Mouse (Mus musculus): ENCODE measurements at regions not wholly inside any gene's neighbourhood (a gene's known extent, or its start where the extent isn't known, plus 50 kb on each side); places are given as distances from the start of the nearest gene placed in this dataset.
"Not testable (repeated sequence)": the region's sequence is repeated elsewhere in the genome, so short reads cannot be mapped to it uniquely, and the experiment has no call there.

DNA sequence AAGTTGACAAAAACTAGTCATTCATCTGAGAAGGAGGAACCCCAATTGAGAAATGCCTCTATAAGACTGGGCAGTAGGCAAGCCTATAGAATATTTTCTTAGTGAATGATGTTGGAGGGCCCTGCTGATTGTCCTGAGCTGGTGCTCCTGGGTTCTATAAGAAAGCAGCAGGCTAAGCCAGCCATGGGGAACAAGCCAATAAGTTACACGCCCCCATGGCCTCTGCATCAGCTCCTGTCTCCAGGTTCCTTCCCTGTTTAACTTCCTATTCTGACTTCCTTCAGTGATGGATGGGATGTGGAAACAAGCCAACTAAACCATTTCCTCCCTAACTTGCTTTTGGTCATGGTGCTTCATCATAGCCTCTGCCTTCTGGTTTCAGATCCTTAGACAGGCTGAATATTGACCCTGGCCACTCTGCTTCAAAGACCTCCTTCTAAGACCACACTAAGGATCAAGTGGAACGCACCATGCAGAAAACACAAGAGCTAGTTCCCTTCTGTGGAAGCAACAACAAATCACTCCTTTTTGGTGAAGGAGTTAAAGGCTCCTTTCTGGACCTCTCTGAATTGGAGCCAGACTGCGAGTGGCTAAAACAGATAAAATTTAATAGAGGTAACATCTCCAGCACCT is 76.7 kb downstream of the Tomm20 start:
- Histone ChIP-seq H3K4me2 (replicated peaks) (no peak overlapping the region), H3K27ac (no peak overlapping the region), H3K27me3 (ENCODE audit: control insufficient read depth, insufficient read depth, low read length) (no peaks in the 10 kb centered on the region), H3K36me3 (replicated peaks; ENCODE audit: control insufficient read depth, insufficient read depth) (no peaks in the 10 kb centered on the region), H3K9me3 (ENCODE audit: control insufficient read depth, low read length) (no peaks in the 10 kb centered on the region), H3K9ac (no peak overlapping the region), H3K4me3 (replicated peaks; ENCODE audit: low read length) (no peak overlapping the region), H3K4me1 (replicated peaks; ENCODE audit: control insufficient read depth, insufficient read depth, low read length) (no peaks in the 10 kb centered on the region)
- WGBS, result 78% methylated on average over 3 of the region's 3 CpGs
- DNase-seq (ENCODE audit: low spot score) (no peak), ATAC-seq (ENCODE audit: low FRiP score) (no peak)

DNA sequence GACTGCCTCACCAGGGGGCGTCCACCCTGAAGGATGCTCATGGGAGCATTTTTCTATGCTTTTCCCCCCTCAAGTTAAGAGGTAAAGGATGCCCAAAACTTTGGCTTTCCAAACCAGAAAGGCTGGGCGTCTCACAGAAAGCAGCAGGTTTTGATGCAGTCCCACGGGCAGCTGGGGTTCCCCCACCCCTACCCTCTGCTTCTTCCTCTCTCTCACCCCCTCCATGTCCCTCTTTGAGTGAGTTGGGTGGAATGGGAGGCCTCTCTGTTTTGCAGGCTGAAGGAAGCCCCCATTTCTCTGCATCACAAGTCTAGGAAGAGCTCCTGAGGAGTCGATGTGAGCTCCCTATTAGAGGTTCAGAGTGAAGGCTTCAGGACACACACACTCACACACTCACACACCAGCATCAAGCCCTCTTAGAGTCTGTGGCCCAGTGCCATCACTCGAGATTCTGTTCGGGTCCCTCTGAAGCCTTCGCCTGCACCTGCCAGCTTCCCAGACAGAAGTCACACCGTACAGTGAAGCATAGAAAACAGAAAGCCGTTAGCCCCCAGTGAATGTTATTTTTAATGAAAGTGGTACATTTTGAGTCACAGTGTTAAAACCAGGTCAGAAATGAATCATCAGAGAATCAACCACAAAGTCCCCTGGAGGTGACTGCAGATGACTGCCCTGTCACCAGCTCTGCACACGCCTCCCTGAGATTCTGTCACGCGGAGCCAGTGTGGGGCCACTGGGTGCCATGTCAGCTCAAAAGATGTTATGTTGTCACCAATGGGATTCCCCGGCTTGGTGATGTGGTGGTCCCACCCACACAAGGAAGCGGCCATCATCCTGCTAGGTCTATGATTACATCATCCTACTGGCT is 78.3 kb downstream of the Tomm20 start:
- no peak overlapping the region for H3K9ac ChIP-seq
- WGBS, result 85% methylated on average over 14 of the region's 14 CpGs
- H3K4me2 ChIP-seq (replicated peaks), result no peak overlapping the region
- no peak overlapping the region for H3K4me3 ChIP-seq (replicated peaks; ENCODE audit: low read length)
- H3K4me1 ChIP-seq (replicated peaks; ENCODE audit: control insufficient read depth, insufficient read depth, low read length), result no peaks in the 10 kb centered on the region
- no peak overlapping the region for H3K27ac ChIP-seq
- H3K9me3 ChIP-seq (ENCODE audit: control insufficient read depth, low read length), result no peaks in the 10 kb centered on the region
- no peaks in the 10 kb centered on the region for H3K36me3 ChIP-seq (replicated peaks; ENCODE audit: control insufficient read depth, insufficient read depth)
- no peak for DNase-seq (ENCODE audit: low spot score)
- no peak for ATAC-seq (ENCODE audit: low FRiP score)
- H3K27me3 ChIP-seq (ENCODE audit: control insufficient read depth, insufficient read depth, low read length), result no peaks in the 10 kb centered on the region

DNA sequence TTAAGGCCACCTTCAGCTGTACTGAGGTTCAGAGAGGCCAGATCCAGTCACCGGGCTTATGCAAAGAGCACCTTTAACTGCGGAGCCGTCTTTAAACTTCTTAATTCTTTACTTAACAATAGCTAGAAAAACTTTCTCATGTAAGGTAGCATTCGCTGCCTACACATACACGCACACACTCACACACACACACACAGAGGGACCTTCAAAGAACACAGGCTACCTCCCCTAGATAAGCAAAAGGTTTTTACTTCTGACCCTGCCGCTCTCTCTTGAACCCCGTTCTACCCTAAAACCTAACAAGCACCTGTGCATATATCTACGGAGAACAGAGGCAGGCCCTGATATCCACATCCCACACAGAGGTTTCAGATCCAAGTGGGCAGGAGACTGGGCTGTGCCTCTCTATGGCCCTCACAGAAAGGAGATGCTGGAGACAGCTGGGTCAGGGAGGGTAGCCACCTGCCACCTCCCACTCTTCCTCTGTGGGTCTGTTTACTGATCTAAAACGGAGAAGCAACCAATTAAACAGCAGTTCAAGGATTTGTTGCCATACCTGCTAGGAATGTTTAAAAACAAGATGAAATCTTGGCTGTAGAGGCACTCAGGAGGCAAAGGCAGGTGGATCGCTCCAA is 81.2 kb downstream of the Tomm20 start:
- no peak overlapping the region for H3K4me3 ChIP-seq (replicated peaks; ENCODE audit: low read length)
- H3K4me1 ChIP-seq (replicated peaks; ENCODE audit: control insufficient read depth, insufficient read depth, low read length), result no peaks in the 10 kb centered on the region
- no peaks in the 10 kb centered on the region for H3K9me3 ChIP-seq (ENCODE audit: control insufficient read depth, low read length)
- H3K27me3 ChIP-seq (ENCODE audit: control insufficient read depth, insufficient read depth, low read length), result no peaks in the 10 kb centered on the region
- no peak overlapping the region for H3K27ac ChIP-seq
- DNase-seq (ENCODE audit: low spot score) (no peak), ATAC-seq (ENCODE audit: low FRiP score) (no peak)
- WGBS, result 91% methylated on average over 10 of the region's 10 CpGs
- H3K4me2 ChIP-seq (replicated peaks), result no peak overlapping the region
- H3K9ac ChIP-seq, result no peak overlapping the region
- H3K36me3 ChIP-seq (replicated peaks; ENCODE audit: control insufficient read depth, insufficient read depth), result no peaks in the 10 kb centered on the region

DNA sequence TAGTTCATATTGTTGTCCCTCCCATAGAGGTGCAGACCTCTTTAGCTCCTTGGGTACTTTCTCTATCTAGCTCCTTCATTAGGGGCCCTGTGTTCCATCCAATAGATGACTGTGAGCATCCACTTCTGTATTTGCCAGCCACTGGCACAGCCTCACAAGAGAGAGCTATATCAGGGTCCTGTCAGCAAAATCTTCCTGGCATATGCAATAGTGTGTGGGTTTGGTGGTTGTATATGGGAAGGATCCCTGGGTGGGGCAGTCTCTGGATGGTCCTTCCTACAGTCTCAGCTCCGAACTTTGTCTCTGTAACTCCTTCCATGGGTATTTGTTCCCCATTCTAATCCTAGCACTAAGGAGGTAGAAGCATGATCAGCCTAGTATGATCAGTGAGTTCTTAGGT is 82.0 kb downstream of the Tomm20 start:
- not testable (repeated sequence) for H3K27ac ChIP-seq; ATAC-seq (ENCODE audit: low FRiP score); H3K9ac ChIP-seq; H3K4me3 ChIP-seq (replicated peaks; ENCODE audit: low read length); H3K36me3 ChIP-seq (replicated peaks; ENCODE audit: control insufficient read depth, insufficient read depth); H3K4me1 ChIP-seq (replicated peaks; ENCODE audit: control insufficient read depth, insufficient read depth, low read length); H3K4me2 ChIP-seq (replicated peaks); H3K27me3 ChIP-seq (ENCODE audit: control insufficient read depth, insufficient read depth, low read length); H3K9me3 ChIP-seq (ENCODE audit: control insufficient read depth, low read length); DNase-seq (ENCODE audit: low spot score)
- WGBS, result 72% methylated on average over 1 of the region's 1 CpGs

DNA sequence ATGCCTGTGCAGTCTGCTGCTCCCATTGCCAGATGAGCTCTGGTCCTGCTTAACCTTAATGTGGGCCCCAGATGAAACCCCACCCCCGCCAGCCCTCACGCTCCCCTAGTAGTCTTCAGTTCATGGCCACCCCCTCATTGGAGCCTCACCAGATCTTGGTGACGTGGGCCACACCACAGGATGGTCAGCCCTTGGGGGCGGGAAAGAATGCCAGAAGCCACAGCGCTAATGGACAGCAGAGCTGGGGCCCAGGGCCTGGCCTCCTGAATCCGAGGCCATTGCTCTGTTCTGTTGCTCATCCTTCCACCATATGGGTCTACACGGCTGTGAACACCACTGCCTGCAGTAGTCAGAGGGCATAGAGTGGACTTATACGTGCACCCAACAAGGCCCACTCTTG is 83.9 kb downstream of the Tomm20 start:
- Histone ChIP-seq H3K27ac (no peak overlapping the region), H3K4me2 (replicated peaks) (no peak overlapping the region), H3K9me3 (ENCODE audit: control insufficient read depth, low read length) (no peaks in the 10 kb centered on the region), H3K27me3 (ENCODE audit: control insufficient read depth, insufficient read depth, low read length) (no peaks in the 10 kb centered on the region), H3K4me1 (replicated peaks; ENCODE audit: control insufficient read depth, insufficient read depth, low read length) (no peaks in the 10 kb centered on the region), H3K36me3 (replicated peaks; ENCODE audit: control insufficient read depth, insufficient read depth) (no peaks in the 10 kb centered on the region), H3K4me3 (replicated peaks; ENCODE audit: low read length) (no peak overlapping the region), H3K9ac (no peak overlapping the region)
- ATAC-seq (ENCODE audit: low FRiP score), result no peak
- DNase-seq (ENCODE audit: low spot score), result no peak
- WGBS, result 95% methylated on average over 8 of the region's 8 CpGs

DNA sequence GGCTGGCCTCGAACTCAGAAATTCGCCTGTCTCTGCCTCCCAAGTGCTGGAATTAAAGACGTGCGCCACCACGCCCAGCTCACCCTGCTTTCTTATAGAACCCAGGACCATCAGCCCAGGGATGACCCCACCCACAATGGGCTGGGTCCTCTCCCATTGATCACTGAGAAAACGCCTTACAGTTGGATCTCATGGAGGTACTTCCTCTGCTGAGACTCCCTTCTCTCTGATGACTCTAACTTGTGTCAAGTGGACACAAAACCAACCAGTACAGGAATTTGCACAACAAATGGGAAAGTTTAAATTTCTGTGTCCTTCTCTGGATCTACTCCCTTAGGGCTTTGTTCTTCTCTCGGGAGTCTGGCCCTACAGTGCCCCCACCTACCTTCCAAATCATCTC is 85.0 kb downstream of the Tomm20 start:
- H3K27me3 ChIP-seq (ENCODE audit: control insufficient read depth, insufficient read depth, low read length), result no peaks in the 10 kb centered on the region
- H3K4me3 ChIP-seq (replicated peaks; ENCODE audit: low read length), result no peak overlapping the region
- H3K9me3 ChIP-seq (ENCODE audit: control insufficient read depth, low read length), result no peaks in the 10 kb centered on the region
- H3K36me3 ChIP-seq (replicated peaks; ENCODE audit: control insufficient read depth, insufficient read depth), result no peaks in the 10 kb centered on the region
- H3K4me1 ChIP-seq (replicated peaks; ENCODE audit: control insufficient read depth, insufficient read depth, low read length), result no peaks in the 10 kb centered on the region
- no peak for DNase-seq (ENCODE audit: low spot score)
- H3K4me2 ChIP-seq (replicated peaks), result no peak overlapping the region
- WGBS, result 94% methylated on average over 7 of the region's 7 CpGs
- no peak overlapping the region for H3K27ac ChIP-seq
- no peak overlapping the region for H3K9ac ChIP-seq
- no peak for ATAC-seq (ENCODE audit: low FRiP score)

DNA sequence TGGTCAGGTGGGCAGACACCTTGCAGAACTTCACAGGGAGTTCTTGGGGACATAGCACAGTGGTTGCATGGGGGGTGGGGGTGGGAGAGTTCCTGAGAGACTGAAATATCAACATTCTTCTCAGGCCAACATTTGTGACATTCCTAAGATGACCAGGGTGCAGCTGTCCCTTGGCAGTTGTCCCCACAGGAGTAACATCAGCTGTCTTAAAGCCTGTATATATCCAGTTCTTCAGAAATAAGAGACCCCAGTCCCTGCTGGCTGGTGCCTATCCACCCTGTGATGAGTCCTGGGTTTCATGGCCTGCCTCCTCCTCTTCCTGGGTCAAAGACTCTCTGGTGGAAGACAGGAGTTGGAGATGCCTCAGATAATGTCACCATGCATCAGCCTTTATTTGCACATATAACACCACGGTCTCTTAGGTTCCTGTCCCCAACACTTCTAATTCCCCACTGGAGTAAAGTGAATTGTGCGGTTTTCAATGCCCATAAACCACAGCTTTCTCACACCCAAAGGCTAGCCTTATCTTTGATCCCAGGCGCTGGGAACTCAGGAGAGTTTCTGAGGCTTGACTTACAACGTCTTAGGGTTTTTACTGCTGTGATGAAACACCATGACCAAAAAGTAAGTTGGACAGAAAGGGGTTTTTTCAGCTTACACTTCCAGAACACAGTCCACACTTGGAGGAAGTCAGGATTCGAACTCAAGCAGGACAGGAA is 85.8 kb downstream of the Tomm20 start:
- no peaks in the 10 kb centered on the region for H3K9me3 ChIP-seq (ENCODE audit: control insufficient read depth, low read length)
- H3K27ac ChIP-seq, result no peak overlapping the region
- no peak overlapping the region for H3K4me2 ChIP-seq (replicated peaks)
- H3K36me3 ChIP-seq (replicated peaks; ENCODE audit: control insufficient read depth, insufficient read depth), result no peaks in the 10 kb centered on the region
- DNase-seq (ENCODE audit: low spot score) (no peak), ATAC-seq (ENCODE audit: low FRiP score) (no peak)
- no peak overlapping the region for H3K9ac ChIP-seq
- 90% methylated on average over 5 of the region's 5 CpGs for WGBS
- H3K4me3 ChIP-seq (replicated peaks; ENCODE audit: low read length), result no peak overlapping the region
- H3K27me3 ChIP-seq (ENCODE audit: control insufficient read depth, insufficient read depth, low read length), result no peaks in the 10 kb centered on the region
- no peaks in the 10 kb centered on the region for H3K4me1 ChIP-seq (replicated peaks; ENCODE audit: control insufficient read depth, insufficient read depth, low read length)

DNA sequence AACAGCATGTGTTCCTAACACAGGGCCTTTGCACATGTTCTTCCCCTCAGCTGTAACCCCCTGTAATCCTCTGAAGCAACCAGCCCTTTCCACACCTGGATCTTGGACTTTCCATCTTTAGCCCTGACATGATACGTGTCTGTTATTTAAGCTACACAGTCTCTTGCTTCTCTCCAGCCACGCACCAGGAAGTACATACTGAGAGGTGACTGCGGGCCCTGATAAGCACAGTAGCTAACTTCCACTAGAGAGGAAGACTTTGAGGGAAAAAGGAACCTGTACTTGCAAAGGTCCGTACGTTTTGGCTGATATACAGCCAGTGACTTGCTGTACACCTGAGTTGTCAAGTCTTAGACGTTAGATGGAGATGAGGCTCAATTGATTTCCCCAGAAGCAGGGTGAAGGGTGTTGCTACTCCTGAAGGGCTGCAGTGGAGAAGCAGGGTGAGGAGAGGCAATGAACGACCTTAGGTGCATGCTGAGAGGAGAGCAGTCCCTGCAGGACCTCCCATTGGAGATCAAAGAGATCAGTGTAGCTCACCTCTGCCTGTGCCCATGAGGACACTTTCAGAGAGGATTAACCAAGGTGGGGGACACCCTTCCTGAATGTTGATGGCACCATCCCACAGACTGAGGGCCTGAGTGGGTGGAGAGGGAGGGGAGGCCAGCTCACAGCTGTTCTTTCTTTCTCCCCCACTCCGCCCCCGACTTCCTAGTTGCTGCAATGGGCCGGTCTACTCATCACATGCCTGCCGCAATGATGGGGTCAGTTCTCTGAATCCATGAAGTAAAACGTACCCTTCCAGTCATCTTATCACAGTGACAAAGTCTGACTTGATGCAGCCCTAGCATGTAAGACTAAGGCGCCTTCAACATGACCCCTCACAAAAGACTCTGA is 88.1 kb downstream of the Tomm20 start:
- no peak overlapping the region for H3K9ac ChIP-seq
- H3K36me3 ChIP-seq (replicated peaks; ENCODE audit: control insufficient read depth, insufficient read depth), result no peaks in the 10 kb centered on the region
- WGBS, result 80% methylated on average over 13 of the region's 13 CpGs
- ATAC-seq (ENCODE audit: low FRiP score), result no peak
- no peaks in the 10 kb centered on the region for H3K27me3 ChIP-seq (ENCODE audit: control insufficient read depth, insufficient read depth, low read length)
- H3K4me3 ChIP-seq (replicated peaks; ENCODE audit: low read length), result no peak overlapping the region
- H3K4me1 ChIP-seq (replicated peaks; ENCODE audit: control insufficient read depth, insufficient read depth, low read length), result no peaks in the 10 kb centered on the region
- no peak overlapping the region for H3K4me2 ChIP-seq (replicated peaks)
- H3K9me3 ChIP-seq (ENCODE audit: control insufficient read depth, low read length), result no peaks in the 10 kb centered on the region
- no peak overlapping the region for H3K27ac ChIP-seq
- DNase-seq (ENCODE audit: low spot score), result no peak

Data from hindbrain, embryonic 14.5 days (tissue).